Mouse (Mus musculus): ENCODE measurements at regions not wholly inside any gene's neighbourhood (a gene's known extent, or its start where the extent isn't known, plus 50 kb on each side); places are given as distances from the start of the nearest gene placed in this dataset.

- no peak overlapping the region for H3K4me3 ChIP-seq (ENCODE audit: insufficient read depth, low read depth, low read length)
- no peaks in the 10 kb centered on the region for H3K27me3 ChIP-seq (replicated peaks; ENCODE audit: control insufficient read depth, insufficient read depth, low read length)
- TF ChIP-seq POLR2A (IDR thresholded peaks at IDR 0.05; ENCODE audit: low read depth, low read length) = no peak
- no peak for TF ChIP-seq CTCF (conservative IDR thresholded peaks at IDR 0.05; ENCODE audit: insufficient read depth, insufficient read length, low read depth, low read length)
- H3K27ac ChIP-seq (ENCODE audit: insufficient read depth, low read depth, low read length) = no peak overlapping the region
- no peak for DNase-seq
- 81% methylated on average over 3 of the region's 3 CpGs for WGBS
- peaks cover 8% of the 10 kb centered on the region for H3K36me3 ChIP-seq (ENCODE audit: control insufficient read depth, insufficient read depth, low read length)
- H3K4me1 ChIP-seq (ENCODE audit: control insufficient read depth, insufficient read depth, low read length) = no peaks in the 10 kb centered on the region
Measured at GRCm38 (mm10) chr6:31058961-31059360, 100.1 kb upstream of the Klf14 start.

DNA sequence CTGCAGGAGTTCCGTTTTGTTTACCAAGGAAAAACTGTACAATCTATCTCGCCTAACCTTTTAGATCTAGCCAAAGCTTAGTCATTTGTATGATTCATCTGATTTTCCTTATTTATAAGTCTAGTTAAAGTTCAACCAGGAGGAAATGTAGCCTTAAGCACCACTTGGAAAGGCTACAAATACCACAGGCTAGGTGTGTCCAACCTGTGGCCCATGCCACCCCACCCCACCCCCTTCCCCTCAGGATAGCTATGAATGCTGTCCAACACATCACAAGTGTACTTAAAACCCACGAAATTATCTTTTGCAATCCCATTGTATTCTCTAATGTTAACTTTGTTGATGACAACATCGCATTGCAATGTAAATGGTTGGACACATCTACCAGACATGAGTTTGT, 102.9 kb upstream of the Klf14 start:
- no peak overlapping the region for H3K27ac ChIP-seq (ENCODE audit: insufficient read depth, low read depth, low read length)
- H3K27me3 ChIP-seq (replicated peaks; ENCODE audit: control insufficient read depth, insufficient read depth, low read length) = no peaks in the 10 kb centered on the region
- TF ChIP-seq POLR2A (IDR thresholded peaks at IDR 0.05; ENCODE audit: low read depth, low read length) (no peak), CTCF (conservative IDR thresholded peaks at IDR 0.05; ENCODE audit: insufficient read depth, insufficient read length, low read depth, low read length) (no peak)

GRCm38 (mm10) chr6:31065419-31065818, 106.5 kb upstream of the Klf14 start:
- no peaks in the 10 kb centered on the region; the same call in 1 of the 2 replicates for H3K4me1 ChIP-seq (ENCODE audit: control insufficient read depth, insufficient read depth, low read length)
- H3K27ac ChIP-seq (ENCODE audit: insufficient read depth, low read depth, low read length) = no peak overlapping the region
- H3K36me3 ChIP-seq (ENCODE audit: control insufficient read depth, insufficient read depth, low read length) = peaks cover 15% of the 10 kb centered on the region
- 80% methylated on average over 9 of the region's 9 CpGs for WGBS
- H3K4me3 ChIP-seq (ENCODE audit: insufficient read depth, low read depth, low read length) = no peak overlapping the region
- no peak for DNase-seq
- TF ChIP-seq CTCF (conservative IDR thresholded peaks at IDR 0.05; ENCODE audit: insufficient read depth, insufficient read length, low read depth, low read length) (no peak), POLR2A (IDR thresholded peaks at IDR 0.05; ENCODE audit: low read depth, low read length) (no peak)
- H3K27me3 ChIP-seq (replicated peaks; ENCODE audit: control insufficient read depth, insufficient read depth, low read length) = no peaks in the 10 kb centered on the region

More for the DNA sequence above, 102.9 kb upstream of the Klf14 start:
- Histone ChIP-seq H3K4me3 (ENCODE audit: insufficient read depth, low read depth, low read length) (no peak overlapping the region), H3K36me3 (ENCODE audit: control insufficient read depth, insufficient read depth, low read length) (peaks cover 9% of the 10 kb centered on the region), H3K4me1 (ENCODE audit: control insufficient read depth, insufficient read depth, low read length) (no peaks in the 10 kb centered on the region)
- 86% methylated on average over 4 of the region's 4 CpGs for WGBS
- no peak for DNase-seq

DNA sequence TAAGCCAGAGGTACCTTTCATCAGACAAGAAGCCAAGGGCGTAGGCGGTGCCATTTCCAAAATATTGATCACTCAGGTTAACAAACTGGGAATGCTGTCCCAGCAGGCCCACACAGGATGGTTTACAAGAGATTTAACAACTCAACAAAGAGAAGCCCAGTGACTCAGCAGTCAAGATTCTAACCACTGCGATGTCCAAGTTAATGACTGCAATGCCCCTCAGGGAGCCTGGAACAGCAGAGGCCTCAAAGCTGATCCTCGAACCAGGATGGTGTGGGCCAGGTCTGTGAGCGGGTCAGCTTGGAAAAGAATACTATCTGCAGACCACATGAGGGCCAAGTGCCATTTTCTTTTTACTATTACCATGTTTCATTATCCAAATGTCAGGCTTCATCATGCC, 108.0 kb upstream of the Klf14 start:
- 94% methylated on average over 5 of the region's 5 CpGs for WGBS
- no peak overlapping the region for H3K4me3 ChIP-seq (ENCODE audit: insufficient read depth, low read depth, low read length)
- H3K4me1 ChIP-seq (ENCODE audit: control insufficient read depth, insufficient read depth, low read length) = no peaks in the 10 kb centered on the region; the same call in 1 of the 2 replicates
- no peaks in the 10 kb centered on the region for H3K27me3 ChIP-seq (replicated peaks; ENCODE audit: control insufficient read depth, insufficient read depth, low read length)
- DNase-seq = no peak
- H3K27ac ChIP-seq (ENCODE audit: insufficient read depth, low read depth, low read length) = no peak overlapping the region
- TF ChIP-seq POLR2A (IDR thresholded peaks at IDR 0.05; ENCODE audit: low read depth, low read length) (no peak), CTCF (conservative IDR thresholded peaks at IDR 0.05; ENCODE audit: insufficient read depth, insufficient read length, low read depth, low read length) (no peak)
- peaks cover 10% of the 10 kb centered on the region for H3K36me3 ChIP-seq (ENCODE audit: control insufficient read depth, insufficient read depth, low read length)

DNA sequence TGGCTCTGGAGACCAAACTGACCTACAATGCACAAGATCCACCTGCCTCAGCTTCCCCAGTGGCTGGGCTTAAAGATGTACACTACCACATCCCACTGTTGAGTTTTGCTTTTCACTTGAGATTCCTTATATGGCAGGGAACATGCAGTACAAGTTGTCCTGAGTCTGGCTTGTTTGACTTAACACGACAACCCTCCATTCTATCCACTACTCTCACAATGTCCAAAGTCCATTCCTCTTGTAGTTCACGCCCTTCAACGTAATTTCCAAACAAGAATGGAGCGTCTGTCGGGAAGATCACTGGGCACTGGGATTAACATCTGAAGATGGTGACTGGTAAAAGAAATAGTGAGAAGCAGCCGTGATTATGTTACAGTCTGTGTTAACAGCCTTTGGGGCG, 108.6 kb upstream of the Klf14 start:
- Histone ChIP-seq H3K36me3 (ENCODE audit: control insufficient read depth, insufficient read depth, low read length) (peaks cover 7% of the 10 kb centered on the region; the same call in 1 of the 2 replicates), H3K4me3 (ENCODE audit: insufficient read depth, low read depth, low read length) (no peak overlapping the region), H3K27me3 (replicated peaks; ENCODE audit: control insufficient read depth, insufficient read depth, low read length) (no peaks in the 10 kb centered on the region), H3K4me1 (ENCODE audit: control insufficient read depth, insufficient read depth, low read length) (no peaks in the 10 kb centered on the region; the same call in 1 of the 2 replicates), H3K27ac (ENCODE audit: insufficient read depth, low read depth, low read length) (no peak overlapping the region)
- no peak for TF ChIP-seq POLR2A (IDR thresholded peaks at IDR 0.05; ENCODE audit: low read depth, low read length)
- 69% methylated on average over 7 of the region's 7 CpGs for WGBS
- no peak for DNase-seq

- Histone ChIP-seq H3K27me3 (replicated peaks; ENCODE audit: control insufficient read depth, insufficient read depth, low read length) (no peaks in the 10 kb centered on the region), H3K4me3 (ENCODE audit: insufficient read depth, low read depth, low read length) (no peak overlapping the region), H3K27ac (ENCODE audit: insufficient read depth, low read depth, low read length) (no peak overlapping the region), H3K4me1 (ENCODE audit: control insufficient read depth, insufficient read depth, low read length) (no peaks in the 10 kb centered on the region; the same call in 1 of the 2 replicates), H3K36me3 (ENCODE audit: control insufficient read depth, insufficient read depth, low read length) (peaks cover 7% of the 10 kb centered on the region; the same call in 1 of the 2 replicates)
- TF ChIP-seq POLR2A (IDR thresholded peaks at IDR 0.05; ENCODE audit: low read depth, low read length) = no peak
- no peak for TF ChIP-seq CTCF (conservative IDR thresholded peaks at IDR 0.05; ENCODE audit: insufficient read depth, insufficient read length, low read depth, low read length)
- DNase-seq = no peak
- WGBS = 82% methylated on average over 13 of the region's 13 CpGs
Measured at GRCm38 (mm10) chr6:31069243-31069642, 110.4 kb upstream of the Klf14 start.

- Histone ChIP-seq H3K36me3 (ENCODE audit: control insufficient read depth, insufficient read depth, low read length) (peaks cover 7% of the 10 kb centered on the region; the same call in 1 of the 2 replicates), H3K27me3 (replicated peaks; ENCODE audit: control insufficient read depth, insufficient read depth, low read length) (no peaks in the 10 kb centered on the region), H3K4me3 (ENCODE audit: insufficient read depth, low read depth, low read length) (no peak overlapping the region), H3K27ac (ENCODE audit: insufficient read depth, low read depth, low read length) (no peak overlapping the region), H3K4me1 (ENCODE audit: control insufficient read depth, insufficient read depth, low read length) (no peaks in the 10 kb centered on the region; the same call in 1 of the 2 replicates)
- 71% methylated on average over 6 of the region's 6 CpGs for WGBS
- TF ChIP-seq POLR2A (IDR thresholded peaks at IDR 0.05; ENCODE audit: low read depth, low read length) = no peak
- no peak for TF ChIP-seq CTCF (conservative IDR thresholded peaks at IDR 0.05; ENCODE audit: insufficient read depth, insufficient read length, low read depth, low read length)
- DNase-seq = no peak
Measured at GRCm38 (mm10) chr6:31070537-31070936, 111.7 kb upstream of the Klf14 start.

Data from kidney, adult 2 months (tissue).